Mouse (Mus musculus) neural tube, embryonic 13.5 days (tissue): ENCODE measurements around the gene Olfml3. TPM values are rescaled to one million over a fixed set of nuclear protein-coding genes. Genes with fewer than 3 reads are reported as not detected.
A peak's percentile ranks its signal among the peaks of the same experiment; 100 is the strongest.

Experiments used
- ATAC-seq: fragments of 200-750 bp; cut with Nextera tagmentation; 2 replicates; pipeline ENCODE4 v1.8.0; 2017; ENCODE audit warnings: low read depth, mild to moderate bottlenecking, moderate TSS enrichment, moderate library complexity
- H3K27ac ChIP-seq: fragments of 300-500 bp; sonication (generic); replicated peaks from 2 replicates; pipeline ENCODE4 v1.5.1; 2015; ENCODE audit warnings: moderate library complexity, mild to moderate bottlenecking, inconsistent platforms
- H3K27me3 ChIP-seq: fragments of 300-500 bp; sonication (generic); 2 replicates; pipeline ENCODE4 v1.6.1; 2015; ENCODE audit warnings: mild to moderate bottlenecking, inconsistent platforms
- H3K36me3 ChIP-seq: fragments of 300-500 bp; sonication (generic); 2 replicates; pipeline ENCODE4 v1.6.1; 2015; ENCODE audit warnings: mild to moderate bottlenecking, inconsistent platforms
- H3K4me1 ChIP-seq: fragments of 300-500 bp; sonication (generic); replicated peaks from 2 replicates; pipeline ENCODE4 v1.6.1; 2015; ENCODE audit warnings: inconsistent platforms
- H3K4me2 ChIP-seq: fragments of 300-500 bp; sonication (generic); 2 replicates; pipeline ENCODE4 v1.6.1; 2015; ENCODE audit warnings: inconsistent platforms, mild to moderate bottlenecking, moderate library complexity
- H3K4me3 ChIP-seq: fragments of 300-500 bp; sonication (generic); 2 replicates; pipeline ENCODE4 v1.5.1; 2015; ENCODE audit warnings: mild to moderate bottlenecking, inconsistent platforms
- H3K9ac ChIP-seq: fragments of 300-500 bp; sonication (generic); 2 replicates; pipeline ENCODE4 v1.6.1; 2015; ENCODE audit warnings: moderate library complexity, mild to moderate bottlenecking, inconsistent platforms
- H3K9me3 ChIP-seq: fragments of 300-500 bp; sonication (generic); 2 replicates; pipeline ENCODE4 v1.6.1; 2016; ENCODE audit warnings: inconsistent platforms
- WGBS: fragments of 180-500 bp; shearing (Covaris S2); methylation state at CpG from one replicate; pipeline ENCODE4 v1.1.7; 2015; 5-methylcytosine and 5-hydroxymethylcytosine counted together
- polyA plus RNA-seq: library from polyadenylated mRNA; unstranded; fragments of >200 nt; fragmentation: Nextera tagmentation; extraction: Ambion mirVana; gene quantifications from 2 replicates; pipeline ENCODE4 v1.2.1, GENCODE M21; 2015

Olfml3 gene
- 14.2 and 16.8 TPM in 2 replicates for polyA plus RNA-seq

DNA sequence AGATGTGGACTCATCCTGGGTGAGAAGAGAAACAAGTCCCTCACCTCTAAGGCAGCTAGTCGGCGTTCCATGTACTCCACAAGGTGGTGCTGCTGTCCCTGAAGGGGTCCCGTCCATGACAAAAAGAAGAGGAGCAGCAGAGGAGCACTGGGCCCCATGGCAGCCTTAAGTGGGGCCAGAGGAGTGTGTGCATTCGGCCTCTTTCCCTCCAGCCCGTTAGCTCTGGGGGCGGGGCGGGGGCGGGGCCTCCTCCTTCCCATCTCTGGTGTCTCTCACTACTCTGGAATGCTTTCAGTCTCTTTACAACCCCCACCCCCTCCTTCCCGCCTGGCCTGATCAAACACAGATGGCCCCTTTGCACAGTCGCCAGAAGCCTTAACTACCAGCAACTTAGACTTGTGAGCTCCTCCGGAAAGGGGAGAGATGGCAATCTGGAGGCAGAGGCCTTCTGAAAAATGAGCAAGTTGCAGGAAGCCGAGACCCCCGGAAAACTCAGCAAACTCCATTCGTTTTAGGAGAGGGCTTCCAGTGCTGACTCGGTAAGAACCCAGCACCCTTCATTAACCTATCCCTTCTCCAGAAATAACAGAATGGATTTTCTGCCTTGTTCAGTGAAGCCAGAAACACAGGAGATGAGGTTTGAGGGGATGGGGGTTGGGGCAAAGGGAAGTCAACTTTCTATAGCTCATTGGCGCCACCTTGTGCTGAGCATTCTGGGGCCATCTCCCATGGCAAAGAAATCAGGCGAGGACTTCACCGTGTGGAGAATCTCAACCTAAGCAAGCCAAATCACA, at the start of gene Olfml3:
Gene Olfml3 (minus strand): TSS at position 224 of the 794 bp plus-strand sequence.
- H3K4me1 ChIP-seq: peaks cover 62% of the 10 kb centered on the region
- no peaks in the 10 kb centered on the region for H3K27me3 ChIP-seq
- WGBS: under 1% methylated on average over 18 of the region's 18 CpGs
- peak; percentile 68 for ATAC-seq
- H3K9ac ChIP-seq: peak within 1 kb of the TSS; percentile 58
- no peaks in the 10 kb centered on the region for H3K9me3 ChIP-seq
- H3K27ac ChIP-seq: peak within 1 kb of the TSS; percentile 88
- peaks cover 12% of the 10 kb centered on the region for H3K36me3 ChIP-seq
- H3K4me3 ChIP-seq: peak within 1 kb of the TSS; percentile 25
- peak within 1 kb of the TSS; percentile 54 for H3K4me2 ChIP-seq

DNA sequence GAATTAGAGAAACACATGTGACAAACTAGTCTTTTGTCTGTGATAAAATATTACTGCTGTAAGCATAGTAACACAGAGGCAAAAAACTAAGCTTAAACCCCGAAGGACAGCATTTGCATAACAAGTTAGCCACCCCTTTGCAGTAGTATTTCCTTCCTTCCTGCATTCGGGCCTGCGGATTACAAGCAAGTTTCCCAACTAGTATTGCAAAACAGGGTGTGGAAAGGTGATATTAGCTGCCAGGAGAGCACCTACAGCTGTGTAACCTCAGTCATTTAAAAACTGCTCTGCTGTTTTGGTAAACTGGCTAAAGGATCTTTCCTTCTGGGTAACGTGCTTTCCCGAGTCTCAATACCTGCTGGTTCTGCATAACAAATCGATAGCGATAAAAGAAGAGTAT, 49.4 kb upstream of the Olfml3 start:
- 56% methylated on average over 7 of the region's 7 CpGs for WGBS
- Histone ChIP-seq H3K9ac (no peak overlapping the region), H3K9me3 (no peaks in the 10 kb centered on the region), H3K4me1 (peaks cover 38% of the 10 kb centered on the region), H3K27me3 (no peaks in the 10 kb centered on the region), H3K27ac (no peak overlapping the region), H3K36me3 (no peaks in the 10 kb centered on the region), H3K4me2 (no peak overlapping the region), H3K4me3 (no peak overlapping the region)
- no peak for ATAC-seq

DNA sequence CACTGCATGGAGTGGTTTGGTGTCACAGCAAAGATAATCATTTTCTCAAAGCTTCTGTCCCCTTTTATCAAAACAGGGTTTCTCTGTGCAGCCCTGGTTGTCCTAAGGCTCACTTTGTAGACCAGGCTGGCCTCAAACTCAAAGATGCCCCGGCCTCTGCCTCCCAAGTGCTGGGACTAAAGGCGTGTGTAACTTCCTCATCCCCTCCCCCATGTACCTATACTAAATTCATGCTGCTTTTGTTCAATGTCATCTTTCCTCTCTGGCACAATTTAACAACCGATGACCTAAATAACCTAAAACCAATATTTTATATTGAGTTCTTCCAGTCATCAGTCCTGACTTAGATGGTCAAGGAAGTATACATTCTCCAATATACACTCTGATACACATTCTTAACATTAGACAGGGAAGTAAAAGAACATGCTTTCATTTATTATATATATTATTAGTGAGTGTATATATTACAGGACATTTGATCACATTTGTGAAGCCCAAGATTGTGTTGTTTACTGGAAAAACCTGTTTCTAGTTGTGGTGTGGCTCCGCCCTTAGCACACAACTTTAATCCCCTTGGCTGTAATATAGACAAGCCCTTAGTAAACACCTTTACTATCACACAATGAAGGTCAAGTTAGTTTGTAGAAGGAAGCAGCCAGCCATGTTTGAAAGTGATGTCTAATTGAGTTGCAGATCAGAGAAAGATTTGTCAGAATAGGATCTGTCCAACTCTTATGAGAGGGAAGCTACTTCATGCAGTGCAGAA, 45.2 kb upstream of the Olfml3 start:
- Histone ChIP-seq H3K4me1 (peaks cover 17% of the 10 kb centered on the region), H3K9ac (no peak overlapping the region), H3K27ac (no peak overlapping the region), H3K27me3 (no peaks in the 10 kb centered on the region), H3K4me3 (no peak overlapping the region), H3K4me2 (no peak overlapping the region), H3K9me3 (no peaks in the 10 kb centered on the region), H3K36me3 (peaks cover 2% of the 10 kb centered on the region; the same call in 1 of the 2 replicates)
- 90% methylated on average over 4 of the region's 4 CpGs for WGBS
- no peak for ATAC-seq

DNA sequence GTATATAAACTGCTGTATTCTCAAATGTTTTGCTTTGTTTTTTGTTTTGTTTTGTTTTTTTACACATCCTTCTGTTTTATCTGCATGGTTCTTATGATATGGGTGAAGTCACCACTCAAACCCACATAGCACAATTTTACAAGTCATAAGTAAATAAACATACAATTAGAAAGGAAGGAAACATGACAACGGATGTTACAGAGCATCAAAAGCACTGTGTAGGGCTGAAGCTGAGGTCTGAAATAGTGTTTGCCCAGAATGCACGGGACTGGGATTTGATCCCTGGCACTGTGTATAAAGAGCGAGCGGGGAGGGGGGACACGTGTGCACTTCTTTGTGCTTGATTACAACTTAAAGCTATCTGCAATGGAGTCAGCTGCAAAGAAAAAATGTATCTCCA, 43.0 kb upstream of the Olfml3 start:
- no peak overlapping the region for H3K9ac ChIP-seq
- H3K36me3 ChIP-seq: peaks cover 17% of the 10 kb centered on the region

DNA sequence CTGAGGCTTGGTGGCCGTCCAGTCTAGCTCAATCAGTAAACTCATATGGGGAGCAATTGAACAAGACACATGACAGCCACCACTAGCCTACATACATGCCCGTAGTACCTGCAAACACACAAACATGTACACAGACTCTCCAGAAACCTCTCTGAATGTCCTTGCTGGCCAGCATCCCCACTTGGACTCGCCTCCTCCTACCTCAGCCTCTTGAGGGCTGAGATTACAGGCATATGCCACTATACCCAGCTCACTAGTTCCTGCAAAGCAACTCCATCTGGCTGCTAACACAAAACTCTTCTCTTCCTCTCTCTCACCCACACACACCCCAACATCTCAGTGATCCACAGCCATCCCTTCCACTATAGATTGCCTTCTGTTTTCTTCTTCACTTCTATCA, 42.5 kb upstream of the Olfml3 start:
- H3K4me1 ChIP-seq: peaks cover 9% of the 10 kb centered on the region
- H3K9me3 ChIP-seq: no peaks in the 10 kb centered on the region
- peaks cover 17% of the 10 kb centered on the region for H3K36me3 ChIP-seq
- no peak for ATAC-seq
- no peak overlapping the region for H3K4me2 ChIP-seq
- no peak overlapping the region for H3K4me3 ChIP-seq
- H3K27me3 ChIP-seq: no peaks in the 10 kb centered on the region
- H3K27ac ChIP-seq: no peak overlapping the region
- H3K9ac ChIP-seq: no peak overlapping the region
- 94% methylated on average over 3 of the region's 3 CpGs for WGBS

More for the DNA sequence above, 43.0 kb upstream of the Olfml3 start:
- no peak overlapping the region for H3K4me3 ChIP-seq
- 83% methylated on average over 5 of the region's 5 CpGs for WGBS
- no peaks in the 10 kb centered on the region for H3K9me3 ChIP-seq
- no peak overlapping the region for H3K4me2 ChIP-seq
- peaks cover 13% of the 10 kb centered on the region for H3K4me1 ChIP-seq
- H3K27ac ChIP-seq: no peak overlapping the region
- no peak for ATAC-seq
- no peaks in the 10 kb centered on the region for H3K27me3 ChIP-seq

DNA sequence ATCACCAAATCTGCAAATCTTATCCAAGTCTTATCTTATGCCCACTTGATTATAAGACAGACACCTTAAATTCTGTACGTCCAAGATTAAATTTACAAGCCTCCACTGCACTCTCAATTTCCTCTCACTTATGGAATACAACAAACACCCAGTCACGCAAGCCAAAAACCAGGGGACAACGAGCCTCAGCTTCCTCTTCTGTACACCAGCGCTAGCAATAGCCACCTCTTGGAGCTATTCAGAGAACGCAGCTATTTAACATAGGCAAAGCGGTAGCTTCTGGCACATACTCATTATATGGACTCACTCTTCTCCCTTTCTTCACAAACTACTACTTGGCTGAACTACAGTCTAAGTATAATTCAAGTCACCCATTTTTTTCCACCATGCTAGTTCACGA, 41.4 kb upstream of the Olfml3 start:
- Histone ChIP-seq H3K9me3 (no peaks in the 10 kb centered on the region), H3K9ac (no peak overlapping the region), H3K4me3 (no peak overlapping the region), H3K36me3 (peaks cover 17% of the 10 kb centered on the region), H3K27ac (no peak overlapping the region), H3K27me3 (no peaks in the 10 kb centered on the region), H3K4me1 (peaks cover 6% of the 10 kb centered on the region; the same call in 1 of the 2 replicates), H3K4me2 (no peak overlapping the region)
- no peak for ATAC-seq
- WGBS: 82% methylated on average over 7 of the region's 7 CpGs

DNA sequence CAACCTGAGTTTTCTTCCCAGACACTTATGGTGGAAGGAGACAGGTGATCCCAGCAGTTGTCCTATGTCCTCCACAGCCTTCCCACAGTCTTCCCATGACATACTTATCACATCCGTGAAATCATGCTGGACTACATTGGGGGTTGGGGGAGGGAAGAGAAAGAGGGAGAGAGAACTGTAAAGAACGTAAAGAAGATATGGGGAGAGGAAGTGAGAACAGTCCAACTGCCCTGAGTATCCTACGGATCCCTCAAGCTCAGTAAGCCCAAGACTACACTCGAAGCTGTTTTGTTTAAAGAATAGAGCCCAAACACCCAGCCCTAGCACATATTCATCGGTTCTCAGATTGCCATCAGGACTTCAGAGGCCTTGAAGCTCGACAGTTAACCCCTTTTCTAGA, 40.9 kb upstream of the Olfml3 start:
- H3K36me3 ChIP-seq: peaks cover 17% of the 10 kb centered on the region
- no peak overlapping the region for H3K9ac ChIP-seq
- 90% methylated on average over 6 of the region's 6 CpGs for WGBS
- no peak for ATAC-seq
- no peak overlapping the region for H3K4me3 ChIP-seq
- H3K27me3 ChIP-seq: no peaks in the 10 kb centered on the region
- H3K4me2 ChIP-seq: no peak overlapping the region
- no peak overlapping the region for H3K27ac ChIP-seq
- no peaks in the 10 kb centered on the region for H3K9me3 ChIP-seq
- peaks cover 6% of the 10 kb centered on the region; the same call in 1 of the 2 replicates for H3K4me1 ChIP-seq

DNA sequence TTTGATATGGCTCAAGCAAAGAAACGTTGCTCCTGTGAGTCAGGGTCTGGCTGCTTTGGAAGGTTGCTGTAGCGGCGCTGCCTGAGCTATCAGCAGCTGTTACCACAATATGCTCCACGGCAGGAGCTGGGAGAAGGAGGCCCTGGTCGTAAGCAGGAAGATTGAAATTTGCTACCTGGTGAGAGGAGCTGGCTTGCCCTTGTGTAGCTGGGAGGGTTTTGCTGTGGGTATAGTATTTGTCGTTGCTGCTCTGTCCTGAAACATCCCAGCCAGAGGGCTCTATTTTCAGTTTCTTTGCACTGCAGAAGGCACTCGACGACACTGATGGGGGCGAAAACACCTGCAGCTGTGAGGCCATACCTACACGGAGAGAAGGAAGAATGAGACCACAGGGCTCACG, 40.1 kb upstream of the Olfml3 start:
- 88% methylated on average over 11 of the region's 11 CpGs for WGBS
- no peak overlapping the region for H3K4me3 ChIP-seq
- peaks cover 11% of the 10 kb centered on the region; the same call in 1 of the 2 replicates for H3K4me1 ChIP-seq
- H3K36me3 ChIP-seq: peaks cover 21% of the 10 kb centered on the region
- H3K4me2 ChIP-seq: no peak overlapping the region
- no peaks in the 10 kb centered on the region for H3K9me3 ChIP-seq
- H3K27ac ChIP-seq: no peak overlapping the region
- H3K9ac ChIP-seq: no peak overlapping the region
- no peak for ATAC-seq
- no peaks in the 10 kb centered on the region for H3K27me3 ChIP-seq

DNA sequence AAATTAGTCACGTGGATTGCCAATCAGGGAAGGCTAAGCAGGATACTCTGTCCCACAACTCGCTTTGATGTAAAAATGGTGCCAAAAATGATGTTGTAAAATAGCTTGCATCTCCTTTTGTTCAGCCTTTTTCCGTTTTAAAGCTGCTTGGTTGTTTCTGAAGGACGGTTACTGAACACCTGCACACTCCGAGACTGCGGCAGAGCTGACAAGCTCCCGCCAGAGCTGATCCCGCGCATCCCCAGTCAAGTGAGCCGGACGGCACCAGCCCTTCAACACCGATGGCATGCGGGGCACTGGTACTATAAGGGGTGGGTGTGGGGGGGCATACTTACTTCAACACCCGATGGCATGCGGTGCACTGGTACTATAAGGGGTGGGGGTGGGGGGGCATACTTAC, 36.2 kb upstream of the Olfml3 start:
- H3K36me3 ChIP-seq: peaks cover 24% of the 10 kb centered on the region
- 0 out of 2 replicates have a peak, but pooled peaks cover 4% of the 10 kb centered on the region for H3K4me1 ChIP-seq
- H3K27ac ChIP-seq: no peak overlapping the region
- H3K4me2 ChIP-seq: no peak overlapping the region
- no peak overlapping the region for H3K4me3 ChIP-seq
- no peak for ATAC-seq
- H3K9me3 ChIP-seq: no peaks in the 10 kb centered on the region
- WGBS: 87% methylated on average over 15 of the region's 15 CpGs
- H3K27me3 ChIP-seq: no peaks in the 10 kb centered on the region
- no peak overlapping the region for H3K9ac ChIP-seq

DNA sequence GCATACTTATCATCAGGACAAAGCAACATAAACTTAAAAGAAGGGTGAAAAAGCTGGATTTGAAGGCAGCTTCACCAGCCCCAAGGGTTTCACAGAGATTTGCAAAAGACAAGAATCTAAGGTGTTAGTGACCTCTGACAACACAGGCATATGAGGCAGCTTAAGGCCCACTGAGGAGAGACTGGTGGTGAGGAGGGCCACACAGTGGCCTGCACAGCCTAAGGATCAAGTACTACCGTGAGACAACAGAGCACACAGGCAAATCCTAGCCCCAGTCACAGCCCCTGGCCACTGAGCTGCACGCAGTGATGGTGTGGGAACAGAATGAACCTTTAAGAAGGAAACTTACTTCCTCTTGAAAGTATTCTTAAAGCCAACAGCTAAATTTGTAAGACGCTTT, 35.7 kb upstream of the Olfml3 start:
- no peaks in the 10 kb centered on the region for H3K9me3 ChIP-seq
- H3K4me3 ChIP-seq: no peak overlapping the region
- H3K27me3 ChIP-seq: no peaks in the 10 kb centered on the region
- no peak overlapping the region for H3K4me2 ChIP-seq
- H3K27ac ChIP-seq: no peak overlapping the region
- H3K9ac ChIP-seq: no peak overlapping the region
- ATAC-seq: no peak
- 0 out of 2 replicates have a peak, but pooled peaks cover 4% of the 10 kb centered on the region for H3K4me1 ChIP-seq
- peaks cover 28% of the 10 kb centered on the region for H3K36me3 ChIP-seq
- 84% methylated on average over 3 of the region's 3 CpGs for WGBS

DNA sequence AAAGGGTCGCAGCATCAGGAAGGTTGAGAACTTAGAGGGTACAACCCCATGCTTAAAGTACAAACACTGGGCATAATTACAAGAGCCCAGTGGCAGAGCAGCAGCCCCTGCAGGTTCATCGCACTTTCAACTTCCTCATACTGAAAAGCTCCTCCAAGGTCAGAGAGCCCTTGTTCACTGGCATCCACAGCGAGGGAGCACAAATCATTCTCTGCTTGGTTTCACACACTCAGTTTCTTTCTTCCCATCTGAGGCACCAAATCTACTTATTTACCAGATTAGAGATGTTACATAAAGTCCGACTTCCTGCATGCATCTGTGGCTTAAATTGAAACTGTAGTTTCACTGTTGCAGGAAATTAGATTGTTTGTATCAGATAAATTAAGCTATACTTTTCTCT, 35.0 kb upstream of the Olfml3 start:
- Histone ChIP-seq H3K4me1 (0 out of 2 replicates have a peak, but pooled peaks cover 4% of the 10 kb centered on the region), H3K27ac (no peak overlapping the region), H3K4me2 (no peak overlapping the region), H3K9ac (no peak overlapping the region), H3K4me3 (no peak overlapping the region), H3K36me3 (peaks cover 31% of the 10 kb centered on the region), H3K9me3 (no peaks in the 10 kb centered on the region), H3K27me3 (no peaks in the 10 kb centered on the region)
- no peak for ATAC-seq
- 78% methylated on average over 4 of the region's 4 CpGs for WGBS

DNA sequence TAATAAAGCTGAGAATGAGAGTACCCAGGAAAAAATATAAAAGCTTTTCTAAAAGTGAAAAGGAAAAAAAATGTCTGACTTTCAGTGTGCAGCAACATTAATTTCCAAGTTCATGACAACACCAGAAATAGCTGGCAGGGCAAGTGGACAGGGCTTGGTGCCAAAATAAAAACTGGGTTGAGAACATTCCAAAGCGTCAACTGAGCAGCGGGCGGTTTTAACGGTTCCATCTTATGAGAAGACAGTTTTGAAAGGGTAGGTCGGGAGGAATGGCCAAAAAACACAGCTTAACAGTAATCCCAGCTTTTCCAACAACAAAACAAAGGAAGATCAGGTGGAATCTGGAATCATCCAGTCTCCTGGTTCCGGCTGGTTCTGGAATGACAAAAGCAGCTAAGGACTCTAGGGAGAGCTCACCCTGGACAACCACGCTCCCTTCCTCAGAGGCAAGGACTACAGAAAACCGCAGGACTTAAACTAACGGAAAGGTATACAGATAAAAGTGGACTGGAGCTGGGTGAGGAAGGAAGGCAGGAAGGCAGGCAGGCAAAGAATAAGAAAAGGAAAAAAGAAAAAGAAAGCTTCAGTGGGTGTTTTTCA, 33.8 kb upstream of the Olfml3 start:
- Histone ChIP-seq H3K9ac (no peak overlapping the region), H3K27ac (no peak overlapping the region), H3K4me1 (0 out of 2 replicates have a peak, but pooled peaks cover 4% of the 10 kb centered on the region), H3K4me3 (no peak overlapping the region), H3K4me2 (no peak overlapping the region), H3K27me3 (no peaks in the 10 kb centered on the region), H3K9me3 (no peaks in the 10 kb centered on the region), H3K36me3 (peaks cover 20% of the 10 kb centered on the region)
- WGBS: 85% methylated on average over 9 of the region's 9 CpGs
- no peak for ATAC-seq
